8 mouse cellular contexts compared by ENCODE assay signal in the genomic region with DNA sequence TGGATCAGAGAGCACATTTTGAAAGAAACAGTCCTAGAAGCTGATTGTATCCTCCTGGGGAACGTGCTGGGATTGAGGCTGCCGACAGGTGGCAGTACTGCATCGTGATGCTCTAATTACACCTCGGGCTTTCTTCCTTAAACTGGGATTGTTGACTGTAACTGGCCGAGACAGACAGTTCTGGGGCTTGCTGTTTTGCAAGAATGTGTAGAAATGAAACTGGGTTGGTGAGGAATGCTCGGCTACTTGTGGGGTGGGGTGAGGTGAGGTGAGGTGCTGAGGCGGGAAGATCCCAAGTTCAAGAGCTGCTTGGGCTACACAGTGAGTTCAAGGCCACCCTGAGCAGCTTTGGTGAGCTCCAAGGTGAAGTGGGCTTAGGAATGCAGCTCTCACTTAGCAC. TPM values are rescaled to one million over a fixed set of nuclear protein-coding genes. Genes with fewer than 3 reads are reported as not detected.
DNase-seq lines count a peak whose midpoint lies in the region; ATAC-seq lines count a peak whose summit lies in the region.

No protein-coding gene starts in this region.

- DNase-seq in NIH3T3 (ENCODE audit: low read depth): peak; percentile 98
- peak; percentile 59 to 74 for DNase-seq in cerebellum, adult 18-20 months
- DNase-seq in layer of hippocampus, postnatal 25 days (ENCODE audit: extremely low spot score in 1 of 2, low spot score in 1 of 2): peak; percentile 53 to 81
- peak; percentile 84 for DNase-seq in lung, postnatal 36 days
- peak; percentile 60 for DNase-seq in retina, postnatal 7 days (ENCODE audit: low read depth, low spot score)
- DNase-seq in urinary bladder, postnatal 36 days (ENCODE audit: low spot score in 2 of 2): peak; percentile 74 to 80

- 4% methylated on average over 7 of the region's 7 CpGs for WGBS in forebrain, embryonic 16.5 days
- 5% methylated on average over 7 of the region's 7 CpGs for WGBS in hindbrain, embryonic 13.5 days

- H3K4me3 ChIP-seq in forebrain, embryonic 16.5 days (replicated peaks; ENCODE audit: low read length): no peak overlapping the region
- no peak overlapping the region for H3K4me3 ChIP-seq in hindbrain, embryonic 13.5 days

- no peak overlapping the region for H3K4me2 ChIP-seq in forebrain, embryonic 16.5 days (ENCODE audit: low read length)
- H3K4me2 ChIP-seq in hindbrain, embryonic 13.5 days: no peak overlapping the region

- no peaks in the 10 kb centered on the region for H3K4me1 ChIP-seq in forebrain, embryonic 16.5 days (replicated peaks; ENCODE audit: control insufficient read depth, insufficient read depth, low read length)
- peaks cover 7% of the 10 kb centered on the region for H3K4me1 ChIP-seq in hindbrain, embryonic 13.5 days (replicated peaks)

- ATAC-seq in forebrain, embryonic 16.5 days: peak; percentile 77
- ATAC-seq in hindbrain, embryonic 13.5 days (ENCODE audit: low FRiP score): 0 out of 2 replicates have a peak, but pooled peaks have one; percentile 17

- H3K9me3 ChIP-seq in forebrain, embryonic 16.5 days (ENCODE audit: control insufficient read depth, low read length): no peaks in the 10 kb centered on the region
- H3K9me3 ChIP-seq in hindbrain, embryonic 13.5 days: no peaks in the 10 kb centered on the region

- no peak overlapping the region for H3K27ac ChIP-seq in forebrain, embryonic 16.5 days (ENCODE audit: low read length)
- H3K27ac ChIP-seq in hindbrain, embryonic 13.5 days: no peak overlapping the region

- H3K36me3 ChIP-seq in forebrain, embryonic 16.5 days (ENCODE audit: control insufficient read depth, insufficient read depth): no peaks in the 10 kb centered on the region
- no peaks in the 10 kb centered on the region for H3K36me3 ChIP-seq in hindbrain, embryonic 13.5 days

- no peak overlapping the region for H3K9ac ChIP-seq in forebrain, embryonic 16.5 days (replicated peaks; ENCODE audit: low read depth, low read length)
- H3K9ac ChIP-seq in hindbrain, embryonic 13.5 days: no peak overlapping the region

- no peaks in the 10 kb centered on the region for H3K27me3 ChIP-seq in forebrain, embryonic 16.5 days (replicated peaks; ENCODE audit: control insufficient read depth, insufficient read depth, low read length)
- no peaks in the 10 kb centered on the region for H3K27me3 ChIP-seq in hindbrain, embryonic 13.5 days

RNA-seq across cellular contexts. Expression of a gene that starts 55.7 kb away (rescaled TPM):
- 0.14 and 0.29 TPM in 2 replicates for polyA plus RNA-seq in forebrain, embryonic 16.5 days (2015; fragmentation: Nextera tagmentation; extraction: Ambion mirVana)
- polyA plus RNA-seq in hindbrain, embryonic 13.5 days (2015; fragmentation: Nextera tagmentation; extraction: Ambion mirVana): 0.31 and 0.36 TPM in 2 replicates
- not detected for total RNA-seq in layer of hippocampus, postnatal 25 days (2021)
